Mouse (Mus musculus): ENCODE measurements around the gene Trp53.
A peak's percentile ranks its signal among the peaks of the same experiment; 100 is the strongest.

Trp53 gene

GRCm38 (mm10) chr11:69560896-69561854 lies 19.0 kb upstream of the Trp53 start:
- no peak for DNase-seq (ENCODE audit: low read depth, low spot score)

- DNase-seq (ENCODE audit: low read depth, low spot score), result no peak
Observed at GRCm38 (mm10) chr11:69563373-69563772, 16.8 kb upstream of the Trp53 start.

- no peak for DNase-seq (ENCODE audit: low read depth, low spot score)
Observed at GRCm38 (mm10) chr11:69564391-69564790, 15.8 kb upstream of the Trp53 start.

GRCm38 (mm10) chr11:69565131-69565530 lies 15.0 kb upstream of the Trp53 start:
- no peak for DNase-seq (ENCODE audit: low read depth, low spot score)

GRCm38 (mm10) chr11:69575220-69575619 lies 4.9 kb upstream of the Trp53 start:
- DNase-seq (ENCODE audit: low read depth, low spot score), result no peak

GRCm38 (mm10) chr11:69576307-69576706 lies 3.9 kb upstream of the Trp53 start:
- DNase-seq (ENCODE audit: low read depth, low spot score), result no peak

GRCm38 (mm10) chr11:69578301-69578700 lies 1.9 kb upstream of the Trp53 start:
- no peak for DNase-seq (ENCODE audit: low read depth, low spot score)

- DNase-seq (ENCODE audit: low read depth, low spot score), result peak; percentile 99
Observed at GRCm38 (mm10) chr11:69579128-69580017, 786 bp upstream of the Trp53 start.

GRCm38 (mm10) chr11:69580572-69581146 lies 500 bp downstream of the Trp53 start:
- no peak for DNase-seq (ENCODE audit: low read depth, low spot score)

GRCm38 (mm10) chr11:69581147-69581688 lies 1.1 kb downstream of the Trp53 start:
- DNase-seq (ENCODE audit: low read depth, low spot score), result peak; percentile 90

GRCm38 (mm10) chr11:69581814-69582213 lies 1.7 kb downstream of the Trp53 start:
- no peak for DNase-seq (ENCODE audit: low read depth, low spot score)

GRCm38 (mm10) chr11:69582230-69582805 lies 2.2 kb downstream of the Trp53 start:
- DNase-seq (ENCODE audit: low read depth, low spot score), result no peak

- DNase-seq (ENCODE audit: low read depth, low spot score), result no peak
Observed at GRCm38 (mm10) chr11:69584008-69584407, 3.8 kb downstream of the Trp53 start.

- no peak for DNase-seq (ENCODE audit: low read depth, low spot score)
Observed at GRCm38 (mm10) chr11:69584937-69585336, 4.8 kb downstream of the Trp53 start.

GRCm38 (mm10) chr11:69585718-69586325 lies 5.7 kb downstream of the Trp53 start:
- peak; percentile 69 for DNase-seq (ENCODE audit: low read depth, low spot score)

- no peak for DNase-seq (ENCODE audit: low read depth, low spot score)
Observed at GRCm38 (mm10) chr11:69589207-69589834, 9.2 kb downstream of the Trp53 start.

GRCm38 (mm10) chr11:69590622-69591021 lies 10.5 kb downstream of the Trp53 start:
- no peak for DNase-seq (ENCODE audit: low read depth, low spot score)

- no peak for DNase-seq (ENCODE audit: low read depth, low spot score)
Observed at GRCm38 (mm10) chr11:69591424-69591823, 11.3 kb downstream of the Trp53 start.

GRCm38 (mm10) chr11:69591899-69592637 lies 11.9 kb downstream of the Trp53 start:
- no peak for DNase-seq (ENCODE audit: low read depth, low spot score)

- DNase-seq (ENCODE audit: low read depth, low spot score), result no peak
Observed at GRCm38 (mm10) chr11:69592799-69593198, 12.6 kb downstream of the Trp53 start.
